ENCODE assay signal across 25 mouse cellular contexts in genomic region chr17:31318906-31319767, GRCm38 (mm10). TPM values are rescaled to one million over a fixed set of nuclear protein-coding genes. Genes with fewer than 3 reads are reported as not detected.
A peak's percentile ranks its signal among the peaks of the same experiment; 100 is the strongest.
DNase-seq lines count a peak whose midpoint lies in the region; ATAC-seq and TF ChIP-seq lines count a peak whose summit lies in the region.
"Had no signal": no experiment of that assay in that cellular context is flagged by ENCODE, and none has a peak within 500 bp of the region (broad histone marks: within the 10 kb centered on the region; RNA-seq: fewer than 3 reads in every experiment).

No protein-coding gene starts in this region.

- H3K4me1 ChIP-seq in kidney, embryonic 15.5 days: peaks cover 5% of the 10 kb centered on the region
- no peaks in the 10 kb centered on the region; the same call in 1 of the 2 replicates for H3K4me1 ChIP-seq in lung, postnatal 0 days (ENCODE audit: insufficient read depth, low read depth, low read length)
- H3K4me1 ChIP-seq in small intestine, adult 2 months (ENCODE audit: control insufficient read depth, insufficient read depth, insufficient read length, low read length): peaks cover 53% of the 10 kb centered on the region

- H3K36me3 ChIP-seq in kidney, embryonic 15.5 days: no peaks in the 10 kb centered on the region
- H3K36me3 ChIP-seq in lung, postnatal 0 days (ENCODE audit: insufficient read depth, low read length): no peaks in the 10 kb centered on the region
- H3K36me3 ChIP-seq in small intestine, adult 2 months (ENCODE audit: control insufficient read depth, insufficient read depth, low read length): peaks cover 44% of the 10 kb centered on the region
- H3K36me3 ChIP-seq: embryonic facial prominence, embryonic 10.5 days; hindbrain, embryonic 15.5 days; liver, embryonic 13.5 days had no signal

- H3K27ac ChIP-seq in kidney, embryonic 15.5 days: no peak overlapping the region
- peak overlapping the region; percentile 69 for H3K27ac ChIP-seq in lung, postnatal 0 days (ENCODE audit: low read length)
- peak overlapping the region; percentile 99 for H3K27ac ChIP-seq in small intestine, adult 2 months (ENCODE audit: insufficient read depth, low read depth, low read length)
- H3K27ac ChIP-seq: embryonic facial prominence, embryonic 10.5 days; hindbrain, embryonic 15.5 days; kidney, postnatal 0 days; layer of hippocampus, adult 2 months; liver, embryonic 13.5 days; macrophage had no signal

- peak; percentile 54 for DNase-seq in kidney, adult 9 months
- DNase-seq in lung, postnatal 0 days (ENCODE audit: low spot score): peak; percentile 58
- DNase-seq in lung, postnatal 10 days: no peak
- DNase-seq in layer of hippocampus, postnatal 10 days (ENCODE audit: low spot score in 2 of 2): no peak
- DNase-seq in thymus, postnatal 14 days: no peak
- DNase-seq: adrenal gland, adult 2 months; cerebellum, adult 11 months; cerebellum, postnatal 10 days; forebrain, postnatal 0 days; gastrocnemius, postnatal 14 days; heart, adult 11 months; layer of hippocampus, postnatal 36 days; liver, embryonic 13.5 days; right cerebral cortex, adult 18-20 months; thymus, postnatal 36 days had no signal

- H3K9me3 ChIP-seq in kidney, embryonic 15.5 days (replicated peaks): no peaks in the 10 kb centered on the region
- no peaks in the 10 kb centered on the region for H3K9me3 ChIP-seq in lung, postnatal 0 days (ENCODE audit: low read length)
- H3K9me3 ChIP-seq: embryonic facial prominence, embryonic 10.5 days; hindbrain, embryonic 15.5 days; liver, embryonic 13.5 days had no signal

- no peaks in the 10 kb centered on the region for H3K27me3 ChIP-seq in kidney, embryonic 15.5 days
- H3K27me3 ChIP-seq in lung, postnatal 0 days (replicated peaks; ENCODE audit: insufficient read depth, low read length): no peaks in the 10 kb centered on the region
- no peaks in the 10 kb centered on the region for H3K27me3 ChIP-seq in small intestine, adult 2 months (ENCODE audit: control insufficient read depth, insufficient read depth, low read length)
- H3K27me3 ChIP-seq: liver, embryonic 13.5 days had no signal

- no peak overlapping the region for H3K4me3 ChIP-seq in kidney, embryonic 15.5 days (replicated peaks)
- H3K4me3 ChIP-seq in lung, postnatal 0 days (ENCODE audit: low read depth, low read length): no peak overlapping the region
- peak overlapping the region; percentile 5; the same call in 1 of the 2 replicates for H3K4me3 ChIP-seq in small intestine, adult 2 months (ENCODE audit: low read depth, low read length)
- H3K4me3 ChIP-seq: embryonic facial prominence, embryonic 10.5 days; hindbrain, embryonic 15.5 days; layer of hippocampus, adult 2 months; liver, embryonic 13.5 days; myocyte had no signal

- no peak; the same call in 1 of the 2 replicates for TF ChIP-seq POLR2A in small intestine, adult 2 months (IDR thresholded peaks at IDR 0.05; ENCODE audit: low read depth, low read length)

- no peak overlapping the region for H3K4me2 ChIP-seq in kidney, embryonic 15.5 days
- H3K4me2 ChIP-seq in lung, postnatal 0 days (replicated peaks; ENCODE audit: low read depth, low read length): no peak overlapping the region
- H3K4me2 ChIP-seq: heart, embryonic 11.5 days; hindbrain, embryonic 15.5 days; liver, embryonic 13.5 days had no signal

- TF ChIP-seq CTCF in lung, postnatal 0 days (IDR thresholded peaks at IDR 0.05): no peak
- no peak for TF ChIP-seq CTCF in small intestine, adult 2 months (IDR thresholded peaks at IDR 0.05; ENCODE audit: extremely low read depth, insufficient read length, insufficient replicate concordance, low read depth, low read length)

- no peak overlapping the region for H3K9ac ChIP-seq in kidney, embryonic 15.5 days
- H3K9ac ChIP-seq in lung, postnatal 0 days (replicated peaks; ENCODE audit: low read depth): no peak overlapping the region
- H3K9ac ChIP-seq: forebrain, postnatal 0 days; hindbrain, embryonic 15.5 days; liver, embryonic 13.5 days had no signal

- TF ChIP-seq EP300 in lung, postnatal 0 days (IDR thresholded peaks at IDR 0.05): no peak

- WGBS in kidney, embryonic 15.5 days: 89% methylated on average over 19 of the region's 19 CpGs
- WGBS in lung, postnatal 0 days: 75% methylated on average over 19 of the region's 19 CpGs
- WGBS in small intestine, adult 2 months: 28% methylated on average over 19 of the region's 19 CpGs

- no peak for ATAC-seq in kidney, embryonic 15.5 days (replicated peaks; ENCODE audit: low FRiP score)
- peak; percentile 59 for ATAC-seq in lung, postnatal 0 days
- ATAC-seq: forebrain, postnatal 0 days; midbrain, embryonic 16.5 days had no signal

RNA-seq across cellular contexts. Expression of gene Slc37a1, which starts 32.5 kb away (rescaled TPM):
- polyA plus RNA-seq in kidney, embryonic 15.5 days (2015; fragmentation: Nextera tagmentation; extraction: Ambion mirVana): 3.0 and 3.9 TPM in 2 replicates
- 25.2 and 33.9 TPM in 2 replicates for polyA plus RNA-seq in lung, postnatal 0 days (2015; fragmentation: Nextera tagmentation; extraction: Ambion mirVana)
- polyA plus RNA-seq in small intestine, adult 2 months (2012; rRNA removed): 68.2 and 145 TPM in 2 replicates
- 1 to 10 TPM; 6.4 to 6.6 TPM for total RNA-seq in layer of hippocampus, postnatal 10 days (2021)

RNA-seq across cellular contexts. Expression of gene Rsph1, which starts 42.0 kb away (rescaled TPM):
- 2.0 and 2.4 TPM in 2 replicates for polyA plus RNA-seq in kidney, embryonic 15.5 days (2015; fragmentation: Nextera tagmentation; extraction: Ambion mirVana)
- 21.4 and 25.2 TPM in 2 replicates for polyA plus RNA-seq in lung, postnatal 0 days (2015; fragmentation: Nextera tagmentation; extraction: Ambion mirVana)
- polyA plus RNA-seq in small intestine, adult 2 months (2012; rRNA removed): 0.46 TPM in 1 of 2 replicates, not detected in the other
- total RNA-seq in layer of hippocampus, postnatal 10 days (2021): 10 to 100 TPM; 14.5 to 15.7 TPM

Comparison
In these comparisons a context has a peak if more than half of its experiments do, and no peak if none do; other contexts are left out.
1. DNase-seq: peak in kidney, adult 9 months (single experiment) and lung, postnatal 0 days (single experiment); none in lung, postnatal 10 days (single experiment), layer of hippocampus, postnatal 10 days (0 of 2) and thymus, postnatal 14 days (single experiment).